Mouse (Mus musculus) E14TG2a.4 (cell line): Measurements from ENCODE around the gene Abca7.

Source experiments
- CTCF ChIP-seq: conservative IDR thresholded peaks from 2 replicates; pipeline ENCODE4 v1.5.1; 2014; ENCODE audit warnings: low read length
- NANOG ChIP-seq: IDR thresholded peaks from 2 replicates; pipeline ENCODE4 v1.6.1; 2014; ENCODE audit warnings: borderline replicate concordance, low read length, mixed read lengths
- POU5F1 ChIP-seq: IDR thresholded peaks from 2 replicates; pipeline ENCODE4 v1.6.1; 2014; ENCODE audit warnings: low read length, borderline replicate concordance

DNA sequence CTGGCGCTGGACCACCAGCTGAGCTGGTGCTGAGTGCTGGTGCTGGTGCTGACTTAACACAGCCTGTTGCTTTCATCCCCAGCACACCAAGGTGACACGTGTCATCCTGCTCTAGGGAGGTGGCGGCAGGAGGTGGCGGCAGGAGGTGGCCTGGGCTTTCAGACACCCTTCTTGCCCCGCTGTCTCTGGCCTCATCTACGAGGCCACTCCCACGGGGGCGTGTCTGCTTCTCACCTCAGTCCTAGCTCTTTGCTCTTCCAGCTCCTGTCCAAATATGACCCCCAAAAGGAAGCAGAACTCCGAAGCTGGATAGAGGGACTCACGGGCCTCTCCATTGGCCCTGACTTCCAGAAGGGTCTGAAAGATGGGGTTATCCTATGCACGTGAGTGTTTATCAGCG is 5.2 kb upstream of the Abca7 start:
- TF ChIP-seq CTCF (no peak), POU5F1 (no peak), NANOG (no peak)
